Mouse (Mus musculus) forebrain, embryonic 14.5 days (tissue): ENCODE measurements around the gene Dlg1. TPM values are rescaled to one million over a fixed set of nuclear protein-coding genes. Genes with fewer than 3 reads are reported as not detected.

ENCODE experiments used
- ATAC-seq: fragments of 200-750 bp; cut with Nextera tagmentation; 2 replicates; pipeline ENCODE4 v1.8.0; 2017; ENCODE audit warnings: mild to moderate bottlenecking, moderate library complexity
- DNase-seq: peaks from one replicate; pipeline ENCODE4 v3.0.0-alpha.2; 2015; ENCODE audit warnings: low spot score
- H3K27ac ChIP-seq: fragments of 300-500 bp; sonication (generic); 2 replicates; pipeline ENCODE4 v1.5.1; 2014; ENCODE audit warnings: low read depth, mild to moderate bottlenecking, control low read depth, low read length, moderate library complexity
- H3K27me3 ChIP-seq: fragments of 300-500 bp; sonication (generic); replicated peaks from 2 replicates; pipeline ENCODE4 v1.6.1; 2014; ENCODE audit warnings: low read length, control low read depth, mixed read lengths; ENCODE audit not compliant: control insufficient read depth, insufficient read depth
- H3K36me3 ChIP-seq: fragments of 300-500 bp; sonication (generic); 2 replicates; pipeline ENCODE4 v1.6.1; 2014; ENCODE audit warnings: low read length, control low read depth; ENCODE audit not compliant: control insufficient read depth, insufficient read depth
- H3K4me1 ChIP-seq: fragments of 300-500 bp; sonication (generic); 2 replicates; pipeline ENCODE4 v1.6.1; 2014; ENCODE audit warnings: antibody characterized with exemption, low read length, control low read depth; ENCODE audit not compliant: control insufficient read depth, insufficient read depth
- H3K4me2 ChIP-seq: fragments of 300-500 bp; sonication (generic); 2 replicates; pipeline ENCODE4 v1.6.1; 2014; ENCODE audit warnings: mild to moderate bottlenecking, control low read depth, low read length
- H3K4me3 ChIP-seq: fragments of 300-500 bp; sonication (generic); 2 replicates; pipeline ENCODE4 v1.5.1; 2014; ENCODE audit warnings: low read depth, low read length, control low read depth
- H3K9ac ChIP-seq: fragments of 300-500 bp; sonication (generic); 2 replicates; pipeline ENCODE4 v1.6.1; 2014; ENCODE audit warnings: mild to moderate bottlenecking, low read length, control low read depth, moderate library complexity
- H3K9me3 ChIP-seq: fragments of 300-500 bp; sonication (generic); replicated peaks from 2 replicates; pipeline ENCODE4 v1.6.1; 2016; ENCODE audit warnings: low read length, control low read depth, mixed read lengths; ENCODE audit not compliant: control insufficient read depth
- WGBS: fragments of 180-500 bp; shearing (Covaris S2); extraction: QIAGEN DNeasy Blood & Tissue Kit; methylation state at CpG from one replicate; pipeline ENCODE4 v1.1.7; 2014; 5-methylcytosine and 5-hydroxymethylcytosine counted together
- polyA plus RNA-seq: library from polyadenylated mRNA; unstranded; fragments of >200 nt; fragmentation: Nextera tagmentation; extraction: Ambion mirVana; gene quantifications from 2 replicates; pipeline ENCODE4 v1.2.1, GENCODE M21; 2014

The Dlg1 gene
- polyA plus RNA-seq, 1 experiment from 2014 or later, result 14.1 TPM

- 6% methylated on average over 6 of the region's 6 CpGs for WGBS
- H3K36me3 ChIP-seq, result no peaks in the 10 kb centered on the region
- H3K4me1 ChIP-seq, result peaks cover 6% of the 10 kb centered on the region
- H3K27ac ChIP-seq, result no peak overlapping the region
- no peak overlapping the region for H3K4me3 ChIP-seq
- no peak overlapping the region for H3K9ac ChIP-seq
- DNase-seq, result peak; percentile 60
- no peaks in the 10 kb centered on the region for H3K27me3 ChIP-seq
- no peaks in the 10 kb centered on the region for H3K9me3 ChIP-seq
- H3K4me2 ChIP-seq, result 0 out of 2 replicates have a peak overlapping the region, but pooled peaks have one; percentile 10
- no peak for ATAC-seq
These were observed 12.5 kb upstream of the Dlg1 start for GRCm38 (mm10) chr16:31650788-31651187.

DNA sequence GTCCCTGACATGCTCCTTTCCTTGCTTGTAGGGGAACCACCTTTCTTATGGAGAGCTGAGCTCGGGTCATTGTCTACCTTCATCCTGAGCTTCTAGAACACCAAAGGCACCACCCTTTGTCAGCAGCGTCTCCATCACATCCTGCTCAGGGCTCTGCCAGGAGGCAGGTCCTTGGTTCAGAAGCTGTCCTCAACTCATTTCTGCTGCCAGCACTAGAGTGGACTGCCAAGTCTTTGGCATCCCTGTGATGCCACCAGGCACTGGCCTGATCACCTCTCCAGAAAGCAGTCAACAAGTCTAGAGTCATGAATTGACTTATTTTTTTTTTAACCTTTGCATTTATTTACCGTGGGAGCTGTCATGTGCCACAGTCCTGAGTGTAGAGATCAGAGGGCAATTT is 11.7 kb upstream of the Dlg1 start:
- H3K9ac ChIP-seq, result no peak overlapping the region
- H3K27me3 ChIP-seq, result no peaks in the 10 kb centered on the region
- no peak for DNase-seq
- no peaks in the 10 kb centered on the region for H3K36me3 ChIP-seq
- H3K4me3 ChIP-seq, result no peak overlapping the region
- WGBS, result 83% methylated on average over 3 of the region's 3 CpGs
- no peak for ATAC-seq
- H3K4me2 ChIP-seq, result no peak overlapping the region
- H3K27ac ChIP-seq, result no peak overlapping the region
- H3K9me3 ChIP-seq, result no peaks in the 10 kb centered on the region
- peaks cover 6% of the 10 kb centered on the region for H3K4me1 ChIP-seq

GRCm38 (mm10) chr16:31652115-31652843 is 11.0 kb upstream of the Dlg1 start:
- ATAC-seq (no peak), DNase-seq (no peak)
- Histone ChIP-seq H3K4me2 (no peak overlapping the region), H3K27me3 (no peaks in the 10 kb centered on the region), H3K9me3 (no peaks in the 10 kb centered on the region), H3K9ac (no peak overlapping the region), H3K4me3 (no peak overlapping the region), H3K27ac (no peak overlapping the region), H3K4me1 (peaks cover 6% of the 10 kb centered on the region), H3K36me3 (no peaks in the 10 kb centered on the region)
- 33% methylated on average over 9 of the region's 9 CpGs for WGBS

- no peak for DNase-seq
- WGBS, result 59% methylated on average over 5 of the region's 5 CpGs
These were observed 9.6 kb upstream of the Dlg1 start for GRCm38 (mm10) chr16:31653616-31654015.

GRCm38 (mm10) chr16:31654021-31654420 is 9.2 kb upstream of the Dlg1 start:
- no peaks in the 10 kb centered on the region for H3K9me3 ChIP-seq
- H3K27me3 ChIP-seq, result no peaks in the 10 kb centered on the region
- H3K27ac ChIP-seq, result no peak overlapping the region
- H3K4me1 ChIP-seq, result peaks cover 6% of the 10 kb centered on the region
- 73% methylated on average over 7 of the region's 7 CpGs for WGBS
- DNase-seq (no peak), ATAC-seq (no peak)
- H3K36me3 ChIP-seq, result no peaks in the 10 kb centered on the region
- H3K4me2 ChIP-seq, result no peak overlapping the region
- no peak overlapping the region for H3K4me3 ChIP-seq
- no peak overlapping the region for H3K9ac ChIP-seq

More at GRCm38 (mm10) chr16:31653616-31654015, 9.6 kb upstream of the Dlg1 start:
- no peaks in the 10 kb centered on the region for H3K27me3 ChIP-seq
- no peak for ATAC-seq
- no peak overlapping the region for H3K4me3 ChIP-seq
- no peaks in the 10 kb centered on the region for H3K36me3 ChIP-seq
- no peak overlapping the region for H3K4me2 ChIP-seq
- no peak overlapping the region for H3K9ac ChIP-seq
- H3K9me3 ChIP-seq, result no peaks in the 10 kb centered on the region
- peaks cover 6% of the 10 kb centered on the region for H3K4me1 ChIP-seq
- no peak overlapping the region for H3K27ac ChIP-seq

GRCm38 (mm10) chr16:31655531-31655930 is 7.7 kb upstream of the Dlg1 start:
- Histone ChIP-seq H3K9me3 (no peaks in the 10 kb centered on the region), H3K27ac (no peak overlapping the region), H3K27me3 (no peaks in the 10 kb centered on the region), H3K9ac (no peak overlapping the region), H3K4me1 (peaks cover 6% of the 10 kb centered on the region), H3K4me3 (no peak overlapping the region), H3K36me3 (no peaks in the 10 kb centered on the region), H3K4me2 (no peak overlapping the region)
- 83% methylated on average over 2 of the region's 2 CpGs for WGBS
- no peak for ATAC-seq
- DNase-seq, result no peak

DNA sequence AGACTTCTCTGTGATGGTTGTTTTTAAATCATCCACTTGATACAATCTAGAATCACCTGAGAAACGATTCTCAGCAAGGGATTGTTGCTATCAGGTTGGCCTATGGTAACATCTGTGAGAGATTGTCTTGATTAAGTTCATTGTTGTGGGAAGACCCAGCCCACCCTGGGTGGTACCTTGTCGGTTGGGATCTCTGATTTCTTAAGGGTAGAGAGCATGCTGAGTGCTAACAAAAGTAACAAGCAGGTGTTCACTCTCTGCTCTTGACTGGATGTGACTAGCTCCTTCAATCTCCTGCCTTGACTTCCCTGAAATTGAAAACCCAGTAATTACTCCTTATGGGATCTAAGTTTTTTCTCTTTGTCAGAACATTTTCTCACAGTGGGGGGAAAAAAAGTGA is 5.7 kb upstream of the Dlg1 start:
- DNase-seq (no peak), ATAC-seq (no peak)
- H3K9me3 ChIP-seq, result no peaks in the 10 kb centered on the region
- H3K4me1 ChIP-seq, result no peaks in the 10 kb centered on the region; the same call in none of the 2 replicates
- no peaks in the 10 kb centered on the region for H3K36me3 ChIP-seq
- no peak overlapping the region for H3K9ac ChIP-seq
- H3K27me3 ChIP-seq, result 0 out of 2 replicates have a peak, but pooled peaks cover 1% of the 10 kb centered on the region
- no peak overlapping the region for H3K4me3 ChIP-seq
- 24% methylated on average over 2 of the region's 2 CpGs for WGBS
- no peak overlapping the region for H3K4me2 ChIP-seq
- no peak overlapping the region for H3K27ac ChIP-seq

- Histone ChIP-seq H3K27ac (no peak overlapping the region), H3K27me3 (0 out of 2 replicates have a peak, but pooled peaks cover 5% of the 10 kb centered on the region), H3K36me3 (no peaks in the 10 kb centered on the region), H3K4me3 (no peak overlapping the region), H3K4me2 (no peak overlapping the region), H3K4me1 (peaks cover 6% of the 10 kb centered on the region; the same call in 1 of the 2 replicates), H3K9me3 (no peaks in the 10 kb centered on the region), H3K9ac (no peak overlapping the region)
- 62% methylated on average over 6 of the region's 6 CpGs for WGBS
- DNase-seq (no peak), ATAC-seq (no peak)
These were observed 4.5 kb upstream of the Dlg1 start for GRCm38 (mm10) chr16:31658539-31659334.

- WGBS, result 72% methylated on average over 5 of the region's 5 CpGs
- ATAC-seq, result no peak
These were observed 3.8 kb upstream of the Dlg1 start for GRCm38 (mm10) chr16:31659453-31659852.

More at GRCm38 (mm10) chr16:31659453-31659852, 3.8 kb upstream of the Dlg1 start:
- Histone ChIP-seq H3K4me1 (peaks cover 6% of the 10 kb centered on the region; the same call in 1 of the 2 replicates), H3K4me2 (no peak overlapping the region), H3K9me3 (no peaks in the 10 kb centered on the region), H3K27me3 (0 out of 2 replicates have a peak, but pooled peaks cover 5% of the 10 kb centered on the region), H3K4me3 (no peak overlapping the region), H3K27ac (no peak overlapping the region), H3K36me3 (no peaks in the 10 kb centered on the region), H3K9ac (no peak overlapping the region)
- no peak for DNase-seq
